Mouse (Mus musculus): ENCODE measurements around the gene Nostrin.

DNA sequence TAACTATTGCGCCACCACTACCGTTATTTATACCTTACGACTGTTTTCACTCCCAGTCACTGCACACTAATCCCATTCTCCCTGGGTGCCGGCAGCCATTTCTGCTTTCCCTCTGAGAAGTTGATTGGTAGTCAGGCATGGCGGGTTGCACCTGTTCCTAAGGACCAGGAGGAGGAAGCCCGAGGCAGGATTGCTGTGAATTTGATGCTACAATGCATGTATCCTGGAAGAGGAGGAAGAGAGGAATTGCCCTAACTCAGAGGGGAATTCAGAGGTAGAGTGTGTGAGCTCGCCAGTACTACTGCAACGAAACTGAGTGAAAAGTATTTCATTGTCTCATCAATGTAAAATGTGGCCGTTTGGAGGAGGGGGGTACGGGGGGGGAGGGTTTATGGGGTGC, 77.1 kb downstream of the Nostrin start:
- TF ChIP-seq PAX5 (IDR thresholded peaks at IDR 0.05; ENCODE audit: low read length) (no peak), ETS1 (conservative IDR thresholded peaks at IDR 0.05; ENCODE audit: low read depth, low read length) (no peak), EP300 (IDR thresholded peaks at IDR 0.05; ENCODE audit: low read length) (no peak), CTCF (conservative IDR thresholded peaks at IDR 0.05 in 1 of 2, IDR thresholded peaks at IDR 0.05 in 1 of 2; ENCODE audit: low read depth in 2 of 2, low read length in 2 of 2) (no peak), TCF12 (IDR thresholded peaks at IDR 0.05; ENCODE audit: low read depth, low read length) (no peak), TBP (conservative IDR thresholded peaks at IDR 0.05; ENCODE audit: low read depth, low read length) (no peak), JUN (IDR thresholded peaks at IDR 0.05; ENCODE audit: insufficient read depth, low read depth, low read length) (no peak), POLR2A (IDR thresholded peaks at IDR 0.05; ENCODE audit: low read depth, low read length) (no peak), MEF2A (IDR thresholded peaks at IDR 0.05; ENCODE audit: borderline replicate concordance, low read depth, low read length) (no peak)

Data from CH12.LX (cell line).